In genomic region chr14:62609904-62610303, GRCm38 (mm10) we compare ENCODE assay signal across 20 mouse cellular contexts. TPM values are rescaled to one million over a fixed set of nuclear protein-coding genes. Genes with fewer than 3 reads are reported as not detected.
"Had no signal": no experiment of that assay in that cellular context is flagged by ENCODE, and none has a peak within 500 bp of the region (broad histone marks: within the 10 kb centered on the region; RNA-seq: fewer than 3 reads in every experiment).

No protein-coding gene starts in this region.

- H3K9ac ChIP-seq: liver, embryonic 13.5 days; liver, embryonic 15.5 days; liver, postnatal 0 days; lung, embryonic 14.5 days; midbrain, embryonic 13.5 days; midbrain, embryonic 15.5 days; neural tube, embryonic 12.5 days had no signal

- H3K9me3 ChIP-seq: liver, embryonic 13.5 days; liver, embryonic 15.5 days; megakaryocyte, embryonic 14.5 days; midbrain, embryonic 13.5 days; midbrain, embryonic 15.5 days; neural tube, embryonic 12.5 days had no signal

- H3K4me3 ChIP-seq: liver, embryonic 13.5 days; liver, embryonic 15.5 days; megakaryocyte, embryonic 14.5 days; midbrain, embryonic 13.5 days; midbrain, embryonic 15.5 days; neural tube, embryonic 12.5 days had no signal

- DNase-seq: liver, embryonic 13.5 days; liver, postnatal 0 days; lung, embryonic 14.5 days; right cerebral cortex, postnatal 14 days; thymus, adult 18-20 months; thymus, postnatal 14 days; thymus, postnatal 36 days had no signal

- H3K27ac ChIP-seq: liver, embryonic 13.5 days; liver, embryonic 15.5 days; macrophage; midbrain, embryonic 13.5 days; midbrain, embryonic 15.5 days; neural tube, embryonic 12.5 days had no signal

- H3K27me3 ChIP-seq: liver, embryonic 13.5 days; liver, embryonic 15.5 days; midbrain, embryonic 13.5 days; midbrain, embryonic 15.5 days; neural tube, embryonic 12.5 days had no signal

- H3K4me1 ChIP-seq: liver, embryonic 13.5 days; liver, embryonic 15.5 days; megakaryocyte, embryonic 14.5 days; midbrain, embryonic 13.5 days; midbrain, embryonic 15.5 days; neural tube, embryonic 12.5 days had no signal

- H3K4me2 ChIP-seq: liver, embryonic 13.5 days; liver, embryonic 15.5 days; lung, embryonic 14.5 days; midbrain, embryonic 11.5 days; midbrain, embryonic 13.5 days; midbrain, embryonic 15.5 days; neural tube, embryonic 12.5 days had no signal

- H3K36me3 ChIP-seq: liver, embryonic 13.5 days; liver, embryonic 15.5 days had no signal

- ATAC-seq: liver, postnatal 0 days; midbrain, embryonic 13.5 days; midbrain, embryonic 15.5 days had no signal

RNA-seq across cellular contexts. Expression of gene Gm4131, which starts 43.2 kb away (rescaled TPM):
- polyA plus RNA-seq: liver, embryonic 13.5 days; liver, embryonic 15.5 days; liver, postnatal 0 days; lung, embryonic 14.5 days; lung, embryonic 16.5 days; macrophage; midbrain, embryonic 11.5 days; midbrain, embryonic 13.5 days; neural tube, embryonic 12.5 days; stomach, embryonic 14.5 days; stomach, embryonic 16.5 days; thymus, postnatal 0 days had no signal

RNA-seq across cellular contexts. Expression of gene Serpine3, which starts 53.6 kb away (rescaled TPM):
- polyA plus RNA-seq: liver, embryonic 13.5 days; liver, embryonic 15.5 days; liver, postnatal 0 days; lung, embryonic 14.5 days; lung, embryonic 16.5 days; macrophage; midbrain, embryonic 11.5 days; midbrain, embryonic 13.5 days; midbrain, embryonic 15.5 days; midbrain, postnatal 0 days; neural tube, embryonic 12.5 days; neural tube, embryonic 14.5 days; stomach, embryonic 14.5 days; stomach, embryonic 16.5 days; thymus, postnatal 0 days had no signal
